Mouse (Mus musculus) CH12.LX (cell line): ENCODE results near the gene Ggt7. TPM values are rescaled to one million over a fixed set of nuclear protein-coding genes. Genes with fewer than 3 reads are reported as not detected.

Experiments used
- DNase-seq: peaks from one replicate; pipeline ENCODE4 v3.0.0-alpha.2; 2013; ENCODE audit errors: extremely low read depth
- H3K27ac ChIP-seq: 2 replicates; pipeline ENCODE4 v1.5.1; 2012; ENCODE audit warnings: low read depth, mild to moderate bottlenecking, control low read depth, moderate library complexity; ENCODE audit not compliant: insufficient read depth
- H3K27me3 ChIP-seq: replicated peaks from 2 replicates; pipeline ENCODE3; 2012; ENCODE audit warnings: inconsistent platforms
- H3K36me3 ChIP-seq, 2 experiments: replicated peaks in 1 of 2; 2 replicates each; pipeline versions ENCODE3 to v1.6.1; 2012; ENCODE audit warnings: inconsistent platforms in 1 of 2, low read length in 1 of 2, mild to moderate bottlenecking in 1 of 2, mixed read lengths in 1 of 2, moderate library complexity in 1 of 2; ENCODE audit not compliant: control insufficient read depth in 1 of 2, insufficient read depth in 1 of 2
- H3K4me1 ChIP-seq, 2 experiments: 2 replicates each; pipeline ENCODE4 v1.6.1; 2012; ENCODE audit warnings: inconsistent platforms in 1 of 2, moderate library complexity in 1 of 2; ENCODE audit not compliant: insufficient read depth in 2 of 2, control insufficient read depth in 1 of 2
- H3K4me2 ChIP-seq: 2 replicates; pipeline ENCODE4 v1.6.1; 2012; ENCODE audit warnings: low read depth, mild to moderate bottlenecking, control low read depth; ENCODE audit not compliant: poor library complexity, insufficient read depth, severe bottlenecking
- H3K4me3 ChIP-seq, 3 experiments: fragments of 150-350 bp in 1 of 3; sonication (generic) in 1 of 3; replicated peaks in 1 of 3; 2 replicates each; pipeline versions ENCODE3 to v1.5.1; 2011 to 2012; ENCODE audit warnings: low read depth in 2 of 3, low read length in 2 of 3, mild to moderate bottlenecking in 2 of 3, moderate library complexity in 2 of 3, control low read depth in 1 of 3, improper control_type of control experiment in 1 of 3, inconsistent platforms in 1 of 3, mixed read lengths in 1 of 3; ENCODE audit not compliant: poor library complexity in 1 of 3
- H3K79me2 ChIP-seq: replicated peaks from 2 replicates; pipeline ENCODE4 v1.6.1; 2012; ENCODE audit warnings: mild to moderate bottlenecking, moderate library complexity; ENCODE audit not compliant: control insufficient read depth, poor library complexity, insufficient read depth, severe bottlenecking; ENCODE audit errors: extremely low read depth
- H3K9ac ChIP-seq: 2 replicates; pipeline ENCODE4 v1.6.1; 2012; ENCODE audit warnings: low read depth, mild to moderate bottlenecking, control low read depth, moderate library complexity; ENCODE audit not compliant: insufficient read depth
- H3K9me3 ChIP-seq: replicated peaks from 2 replicates; pipeline ENCODE3; 2012; ENCODE audit warnings: low read length, inconsistent platforms, mixed read lengths
- BHLHE40 ChIP-seq: IDR thresholded peaks from 2 replicates; pipeline ENCODE4 v1.6.1; 2011; ENCODE audit warnings: mild to moderate bottlenecking, low read depth, low read length, improper control_type of control experiment
- CHD1 ChIP-seq: IDR thresholded peaks from 2 replicates; pipeline ENCODE4 v1.6.1; 2012; ENCODE audit warnings: low read depth, low read length, improper control_type of control experiment, inconsistent platforms
- CTCF ChIP-seq, 2 experiments: IDR thresholded peaks in 1 of 2; conservative IDR thresholded peaks in 1 of 2; 2 replicates each; pipeline ENCODE4 v1.5.1; 2011 to 2012; ENCODE audit warnings: low read depth in 2 of 2, low read length in 2 of 2, improper control_type of control experiment in 1 of 2, inconsistent platforms in 1 of 2, mild to moderate bottlenecking in 1 of 2, moderate library complexity in 1 of 2
- ELF1 ChIP-seq: IDR thresholded peaks from 2 replicates; pipeline ENCODE4 v1.6.1; 2014; ENCODE audit warnings: low read depth, mild to moderate bottlenecking, inconsistent platforms, low read length, improper control_type of control experiment
- GABPA ChIP-seq: IDR thresholded peaks from 2 replicates; pipeline ENCODE4 v1.6.1; 2012; ENCODE audit warnings: low read depth, low read length, improper control_type of control experiment, inconsistent platforms; ENCODE audit not compliant: insufficient replicate concordance
- HCFC1 ChIP-seq: IDR thresholded peaks from 2 replicates; pipeline ENCODE4 v1.6.1; 2012; ENCODE audit warnings: low read depth, mild to moderate bottlenecking, inconsistent platforms, low read length, improper control_type of control experiment
- IRF4 ChIP-seq: IDR thresholded peaks from 2 replicates; pipeline ENCODE4 v1.6.1; 2014; ENCODE audit warnings: low read depth, mild to moderate bottlenecking, inconsistent platforms, low read length, improper control_type of control experiment
- JUN ChIP-seq: IDR thresholded peaks from 2 replicates; pipeline ENCODE4 v1.6.1; 2011; ENCODE audit warnings: low read depth, mild to moderate bottlenecking, low read length, improper control_type of control experiment, moderate library complexity; ENCODE audit not compliant: insufficient read depth
- MAFK ChIP-seq: IDR thresholded peaks from 2 replicates; pipeline ENCODE4 v1.6.1; 2011; ENCODE audit warnings: low read length, improper control_type of control experiment; ENCODE audit not compliant: insufficient replicate concordance
- MAX ChIP-seq: IDR thresholded peaks from 2 replicates; pipeline ENCODE4 v1.6.1; 2011; ENCODE audit warnings: low read length, improper control_type of control experiment
- MAZ ChIP-seq: IDR thresholded peaks from 2 replicates; pipeline ENCODE4 v1.6.1; 2012; ENCODE audit warnings: low read depth, mild to moderate bottlenecking, inconsistent platforms, low read length, improper control_type of control experiment, moderate library complexity
- MEF2A ChIP-seq: IDR thresholded peaks from 2 replicates; pipeline ENCODE4 v1.6.1; 2014; ENCODE audit warnings: low read depth, mild to moderate bottlenecking, inconsistent platforms, low read length, improper control_type of control experiment, borderline replicate concordance
- MXI1 ChIP-seq: IDR thresholded peaks from 2 replicates; pipeline ENCODE4 v1.6.1; 2011; ENCODE audit warnings: mild to moderate bottlenecking, low read depth, low read length, improper control_type of control experiment
- MYC ChIP-seq: IDR thresholded peaks from 2 replicates; pipeline ENCODE4 v1.6.1; 2011; ENCODE audit warnings: low read depth, mild to moderate bottlenecking, improper control_type of control experiment, low read length
- POLR2A ChIP-seq: IDR thresholded peaks from 2 replicates; pipeline ENCODE4 v1.6.1; 2011; ENCODE audit warnings: low read depth, mild to moderate bottlenecking, improper control_type of control experiment, low read length
- RAD21 ChIP-seq: IDR thresholded peaks from 2 replicates; pipeline ENCODE4 v1.6.1; 2011; ENCODE audit warnings: low read depth, mild to moderate bottlenecking, low read length, improper control_type of control experiment, moderate library complexity
- SIN3A ChIP-seq: IDR thresholded peaks from 2 replicates; pipeline ENCODE4 v1.6.1; 2012; ENCODE audit warnings: low read length, improper control_type of control experiment, inconsistent platforms
- SMC3 ChIP-seq: IDR thresholded peaks from 2 replicates; pipeline ENCODE4 v1.6.1; 2011; ENCODE audit warnings: low read depth, low read length, improper control_type of control experiment
- TCF12 ChIP-seq: IDR thresholded peaks from 2 replicates; pipeline ENCODE4 v1.6.1; 2014; ENCODE audit warnings: low read depth, mild to moderate bottlenecking, inconsistent platforms, low read length, improper control_type of control experiment
- UBTF ChIP-seq: IDR thresholded peaks from 2 replicates; pipeline ENCODE4 v1.6.1; 2012; ENCODE audit warnings: low read depth, mild to moderate bottlenecking, inconsistent platforms, low read length, improper control_type of control experiment, moderate library complexity
- dilution Hi-C: fragments of 300-500 bp; cut with MboI; formaldehyde crosslinking; loops from 2 replicates; pipeline ENCODE4 v1.14.3; 2020; ENCODE audit warnings: low sequenced_read_pairs; ENCODE audit not compliant: extremely low pct_unique_long_range_greater_than_20kb, extremely low pct_ligation_motif_present
- in situ Hi-C: fragments of 300-500 bp; cut with MboI; formaldehyde crosslinking; loops from 3 replicates; pipeline ENCODE4 v1.14.3; 2019; ENCODE audit warnings: low sequenced_read_pairs, low pct_ligation_motif_present, low pct_unique_long_range_greater_than_20kb, mixed read lengths
- polyA plus RNA-seq: library from polyadenylated mRNA; unstranded; fragments of >175 nt; gene quantifications from 2 replicates; pipeline ENCODE4 v1.2.1, GENCODE M21; 2012; ENCODE audit warnings: low read depth; ENCODE audit not compliant: insufficient read length
- total RNA-seq, 2 experiments: library from RNA; depleted of rRNA; stranded (reverse); fragments of 300-350 nt in 1 of 2; fragments of >200 nt in 1 of 2; gene quantifications; 2 replicates each; pipeline ENCODE4 v1.2.3; 2012 to 2014

Gene Ggt7
- total RNA-seq (2012; rRNA removed) (11.4 and 16.5 TPM in 2 replicates), total RNA-seq (2014; rRNA removed) (1.7 and 2.5 TPM in 2 replicates), polyA plus RNA-seq (1.7 and 2.9 TPM in 2 replicates)

GRCm38 (mm10) chr2:155517455-155518423 lies at the start of gene Ggt7, which contains the start of gene Acss2:
Gene Ggt7, minus strand, starts transcription at chr2:155518237.
Gene Acss2, plus strand, starts transcription at chr2:155517948.
- peaks cover 5 to 21% of the 10 kb centered on the region in 2 experiments; a peak in 3 of 4 replicates for H3K4me1 ChIP-seq
- dilution Hi-C loops = no loop called here
- TF ChIP-seq IRF4 (peak; percentile 41; the same call in 1 of the 2 replicates), GABPA (no peak), MAZ (0 out of 2 replicates have a peak, but pooled peaks have one; percentile 49), POLR2A (peak; percentile 62; the same call in 1 of the 2 replicates), MEF2A (peak; percentile 52; the same call in 1 of the 2 replicates), BHLHE40 (0 out of 2 replicates have a peak, but pooled peaks have one; percentile 20), MAFK (0 out of 2 replicates have a peak, but pooled peaks have one; percentile 30), SIN3A (peak; percentile 39), HCFC1 (peak; percentile 20; the same call in 1 of the 2 replicates), MXI1 (peak; percentile 82; the same call in 1 of the 2 replicates), CTCF (conservative IDR thresholded peaks at IDR 0.05 in 1 of 2, IDR thresholded peaks at IDR 0.05 in 1 of 2; ENCODE audit: low read depth in 2 of 2, low read length in 2 of 2) (peak in 1 of 2 experiments; percentile 87; a peak in 2 of 4 replicates), TCF12 (0 out of 2 replicates have a peak, but pooled peaks have one; percentile 26), SMC3 (peak; percentile 77), ELF1 (peak; percentile 51), MYC (no peak), RAD21 (peak; percentile 42), UBTF (peak; percentile 91; the same call in 1 of the 2 replicates), JUN (no peak), MAX (no peak), CHD1 (no peak)
- TF ChIP-seq, all 38 proteins: peak for 15
- Histone ChIP-seq H3K4me3 (peak within 1 kb of the TSS; percentile 59 to 87 (median 79)), H3K9me3 (no peaks in the 10 kb centered on the region), H3K9ac (peak within 1 kb of the TSS; percentile 62), H3K27me3 (peaks cover 38% of the 10 kb centered on the region), H3K79me2 (no peaks in the 10 kb centered on the region), H3K27ac (no peak within 1 kb of the TSS), H3K4me2 (peak within 1 kb of the TSS; percentile 97), H3K36me3 (no peaks in the 10 kb centered on the region)
- in situ Hi-C loops = loop anchor here (5.0 to 25.0 kb wide), 3 partner anchors 75 to 245 kb away; partner anchors contain the start of genes Gss and Procr
- peak; percentile 99 for DNase-seq
